Mouse (Mus musculus) CH12.LX (cell line): ENCODE measurements at regions not wholly inside any gene's neighbourhood (a gene's known extent, or its start where the extent isn't known, plus 50 kb on each side); places are given as distances from the start of the nearest gene placed in this dataset.

ENCODE experiments used
- DNase-seq: peaks from one replicate; pipeline ENCODE4 v3.0.0-alpha.2; 2013; ENCODE audit errors: extremely low read depth
- H3K27ac ChIP-seq: 2 replicates; pipeline ENCODE4 v1.5.1; 2012; ENCODE audit warnings: low read depth, mild to moderate bottlenecking, control low read depth, moderate library complexity; ENCODE audit not compliant: insufficient read depth
- H3K27me3 ChIP-seq: replicated peaks from 2 replicates; pipeline ENCODE3; 2012; ENCODE audit warnings: inconsistent platforms
- H3K36me3 ChIP-seq, 2 experiments: replicated peaks in 1 of 2; 2 replicates each; pipeline versions ENCODE3 to v1.6.1; 2012; ENCODE audit warnings: inconsistent platforms in 1 of 2, low read length in 1 of 2, mild to moderate bottlenecking in 1 of 2, mixed read lengths in 1 of 2, moderate library complexity in 1 of 2; ENCODE audit not compliant: control insufficient read depth in 1 of 2, insufficient read depth in 1 of 2
- H3K4me1 ChIP-seq, 2 experiments: 2 replicates each; pipeline ENCODE4 v1.6.1; 2012; ENCODE audit warnings: inconsistent platforms in 1 of 2, moderate library complexity in 1 of 2; ENCODE audit not compliant: insufficient read depth in 2 of 2, control insufficient read depth in 1 of 2
- H3K4me2 ChIP-seq: 2 replicates; pipeline ENCODE4 v1.6.1; 2012; ENCODE audit warnings: low read depth, mild to moderate bottlenecking, control low read depth; ENCODE audit not compliant: poor library complexity, insufficient read depth, severe bottlenecking
- H3K4me3 ChIP-seq, 3 experiments: fragments of 150-350 bp in 1 of 3; sonication (generic) in 1 of 3; replicated peaks in 1 of 3; 2 replicates each; pipeline versions ENCODE3 to v1.5.1; 2011 to 2012; ENCODE audit warnings: low read depth in 2 of 3, low read length in 2 of 3, mild to moderate bottlenecking in 2 of 3, moderate library complexity in 2 of 3, control low read depth in 1 of 3, improper control_type of control experiment in 1 of 3, inconsistent platforms in 1 of 3, mixed read lengths in 1 of 3; ENCODE audit not compliant: poor library complexity in 1 of 3
- H3K79me2 ChIP-seq: replicated peaks from 2 replicates; pipeline ENCODE4 v1.6.1; 2012; ENCODE audit warnings: mild to moderate bottlenecking, moderate library complexity; ENCODE audit not compliant: control insufficient read depth, poor library complexity, insufficient read depth, severe bottlenecking; ENCODE audit errors: extremely low read depth
- H3K9ac ChIP-seq: 2 replicates; pipeline ENCODE4 v1.6.1; 2012; ENCODE audit warnings: low read depth, mild to moderate bottlenecking, control low read depth, moderate library complexity; ENCODE audit not compliant: insufficient read depth
- H3K9me3 ChIP-seq: replicated peaks from 2 replicates; pipeline ENCODE3; 2012; ENCODE audit warnings: low read length, inconsistent platforms, mixed read lengths
- CHD1 ChIP-seq: IDR thresholded peaks from 2 replicates; pipeline ENCODE4 v1.6.1; 2012; ENCODE audit warnings: low read depth, low read length, improper control_type of control experiment, inconsistent platforms
- CTCF ChIP-seq, 2 experiments: IDR thresholded peaks in 1 of 2; conservative IDR thresholded peaks in 1 of 2; 2 replicates each; pipeline ENCODE4 v1.5.1; 2011 to 2012; ENCODE audit warnings: low read depth in 2 of 2, low read length in 2 of 2, improper control_type of control experiment in 1 of 2, inconsistent platforms in 1 of 2, mild to moderate bottlenecking in 1 of 2, moderate library complexity in 1 of 2
- E2F4 ChIP-seq: IDR thresholded peaks from 2 replicates; pipeline ENCODE4 v1.6.1; 2011; ENCODE audit warnings: low read depth, low read length, improper control_type of control experiment; ENCODE audit not compliant: insufficient replicate concordance
- ELF1 ChIP-seq: IDR thresholded peaks from 2 replicates; pipeline ENCODE4 v1.6.1; 2014; ENCODE audit warnings: low read depth, mild to moderate bottlenecking, inconsistent platforms, low read length, improper control_type of control experiment
- EP300 ChIP-seq: IDR thresholded peaks from 2 replicates; pipeline ENCODE4 v1.6.1; 2011; ENCODE audit warnings: low read length, improper control_type of control experiment
- ETS1 ChIP-seq: conservative IDR thresholded peaks from 2 replicates; pipeline ENCODE4 v1.6.1; 2012; ENCODE audit warnings: low read depth, mild to moderate bottlenecking, inconsistent platforms, low read length, improper control_type of control experiment, moderate library complexity
- GABPA ChIP-seq: IDR thresholded peaks from 2 replicates; pipeline ENCODE4 v1.6.1; 2012; ENCODE audit warnings: low read depth, low read length, improper control_type of control experiment, inconsistent platforms; ENCODE audit not compliant: insufficient replicate concordance
- HCFC1 ChIP-seq: IDR thresholded peaks from 2 replicates; pipeline ENCODE4 v1.6.1; 2012; ENCODE audit warnings: low read depth, mild to moderate bottlenecking, inconsistent platforms, low read length, improper control_type of control experiment
- IRF4 ChIP-seq: IDR thresholded peaks from 2 replicates; pipeline ENCODE4 v1.6.1; 2014; ENCODE audit warnings: low read depth, mild to moderate bottlenecking, inconsistent platforms, low read length, improper control_type of control experiment
- JUN ChIP-seq: IDR thresholded peaks from 2 replicates; pipeline ENCODE4 v1.6.1; 2011; ENCODE audit warnings: low read depth, mild to moderate bottlenecking, low read length, improper control_type of control experiment, moderate library complexity; ENCODE audit not compliant: insufficient read depth
- MAFK ChIP-seq: IDR thresholded peaks from 2 replicates; pipeline ENCODE4 v1.6.1; 2011; ENCODE audit warnings: low read length, improper control_type of control experiment; ENCODE audit not compliant: insufficient replicate concordance
- MAX ChIP-seq: IDR thresholded peaks from 2 replicates; pipeline ENCODE4 v1.6.1; 2011; ENCODE audit warnings: low read length, improper control_type of control experiment
- PAX5 ChIP-seq: IDR thresholded peaks from 2 replicates; pipeline ENCODE4 v1.6.1; 2012; ENCODE audit warnings: low read length, inconsistent platforms, mixed read lengths
- POLR2A ChIP-seq: IDR thresholded peaks from 2 replicates; pipeline ENCODE4 v1.6.1; 2011; ENCODE audit warnings: low read depth, mild to moderate bottlenecking, improper control_type of control experiment, low read length
- RCOR1 ChIP-seq: conservative IDR thresholded peaks from 2 replicates; pipeline ENCODE4 v1.6.1; 2012; ENCODE audit warnings: low read depth, mild to moderate bottlenecking, inconsistent platforms, low read length, improper control_type of control experiment
- SMC3 ChIP-seq: IDR thresholded peaks from 2 replicates; pipeline ENCODE4 v1.6.1; 2011; ENCODE audit warnings: low read depth, low read length, improper control_type of control experiment
- TBP ChIP-seq: conservative IDR thresholded peaks from 2 replicates; pipeline ENCODE4 v1.6.1; 2011; ENCODE audit warnings: low read depth, low read length, improper control_type of control experiment
- TCF12 ChIP-seq: IDR thresholded peaks from 2 replicates; pipeline ENCODE4 v1.6.1; 2014; ENCODE audit warnings: low read depth, mild to moderate bottlenecking, inconsistent platforms, low read length, improper control_type of control experiment
- UBTF ChIP-seq: IDR thresholded peaks from 2 replicates; pipeline ENCODE4 v1.6.1; 2012; ENCODE audit warnings: low read depth, mild to moderate bottlenecking, inconsistent platforms, low read length, improper control_type of control experiment, moderate library complexity
- ZKSCAN1 ChIP-seq: IDR thresholded peaks from 2 replicates; pipeline ENCODE4 v1.6.1; 2012; ENCODE audit warnings: low read depth, inconsistent platforms, low read length, improper control_type of control experiment, borderline replicate concordance
- ZNF384 ChIP-seq: IDR thresholded peaks from 2 replicates; pipeline ENCODE4 v1.6.1; 2012; ENCODE audit warnings: low read depth, low read length, improper control_type of control experiment, inconsistent platforms
- dilution Hi-C: fragments of 300-500 bp; cut with MboI; formaldehyde crosslinking; loops from 2 replicates; pipeline ENCODE4 v1.14.3; 2020; ENCODE audit warnings: low sequenced_read_pairs; ENCODE audit not compliant: extremely low pct_unique_long_range_greater_than_20kb, extremely low pct_ligation_motif_present
- in situ Hi-C: fragments of 300-500 bp; cut with MboI; formaldehyde crosslinking; loops from 3 replicates; pipeline ENCODE4 v1.14.3; 2019; ENCODE audit warnings: low sequenced_read_pairs, low pct_ligation_motif_present, low pct_unique_long_range_greater_than_20kb, mixed read lengths

DNA sequence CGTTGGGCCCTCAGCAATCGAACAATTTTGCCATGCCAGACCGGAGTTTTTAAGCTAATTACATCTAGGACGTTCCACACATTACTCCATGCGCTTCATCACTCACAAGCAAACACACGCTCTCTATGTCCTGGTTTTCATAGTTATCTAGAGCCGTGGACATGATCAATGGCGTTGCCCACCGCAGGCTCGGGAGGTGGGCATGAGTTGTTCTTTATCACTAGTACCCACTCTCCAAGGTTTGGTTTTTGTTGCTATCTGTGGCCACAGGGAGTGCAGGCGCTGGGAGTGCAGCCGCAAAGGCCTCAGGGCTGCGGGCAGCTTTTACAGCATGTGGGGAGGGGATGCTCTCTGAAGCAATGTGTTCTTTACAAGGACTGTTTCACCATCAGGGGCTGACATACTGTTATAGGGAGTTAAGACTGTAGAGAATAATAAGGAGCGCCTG, 226.8 kb downstream of the Ankrd50 start:
- peaks cover 5 to 25% of the 10 kb centered on the region in 2 experiments for H3K4me1 ChIP-seq
- H3K9ac ChIP-seq, result no peak overlapping the region
- no peaks in the 10 kb centered on the region for H3K27me3 ChIP-seq
- no peak for DNase-seq
- H3K79me2 ChIP-seq, result no peaks in the 10 kb centered on the region
- H3K9me3 ChIP-seq, result peaks cover 2% of the 10 kb centered on the region
- no peak overlapping the region for H3K27ac ChIP-seq
- no peak for TF ChIP-seq JUN
- no peak for TF ChIP-seq RCOR1
- TF ChIP-seq CTCF (conservative IDR thresholded peaks at IDR 0.05 in 1 of 2, IDR thresholded peaks at IDR 0.05 in 1 of 2; ENCODE audit: low read depth in 2 of 2, low read length in 2 of 2), result no peak
- TF ChIP-seq ZNF384, result no peak
- TF ChIP-seq MAX, result no peak
- no peak for TF ChIP-seq UBTF
- no peak for TF ChIP-seq POLR2A
- TF ChIP-seq ZKSCAN1, result no peak
- no peak for TF ChIP-seq MAFK
- no peak for TF ChIP-seq IRF4
- TF ChIP-seq ELF1, result no peak
- TF ChIP-seq EP300, result no peak
- TF ChIP-seq TBP, result no peak
- TF ChIP-seq, all 38 proteins: peak for 0
- H3K4me2 ChIP-seq, result peak overlapping the region; percentile 76
- H3K4me3 ChIP-seq, result peak overlapping the region in 1 of 3 experiments; percentile 13
- H3K36me3 ChIP-seq, result no peaks in the 10 kb centered on the region
- in situ Hi-C loops (loop anchor here (10.0 kb wide), 1 partner anchor 597 kb away; no protein-coding TSS in a partner anchor), dilution Hi-C loops (no loop called here)

DNA sequence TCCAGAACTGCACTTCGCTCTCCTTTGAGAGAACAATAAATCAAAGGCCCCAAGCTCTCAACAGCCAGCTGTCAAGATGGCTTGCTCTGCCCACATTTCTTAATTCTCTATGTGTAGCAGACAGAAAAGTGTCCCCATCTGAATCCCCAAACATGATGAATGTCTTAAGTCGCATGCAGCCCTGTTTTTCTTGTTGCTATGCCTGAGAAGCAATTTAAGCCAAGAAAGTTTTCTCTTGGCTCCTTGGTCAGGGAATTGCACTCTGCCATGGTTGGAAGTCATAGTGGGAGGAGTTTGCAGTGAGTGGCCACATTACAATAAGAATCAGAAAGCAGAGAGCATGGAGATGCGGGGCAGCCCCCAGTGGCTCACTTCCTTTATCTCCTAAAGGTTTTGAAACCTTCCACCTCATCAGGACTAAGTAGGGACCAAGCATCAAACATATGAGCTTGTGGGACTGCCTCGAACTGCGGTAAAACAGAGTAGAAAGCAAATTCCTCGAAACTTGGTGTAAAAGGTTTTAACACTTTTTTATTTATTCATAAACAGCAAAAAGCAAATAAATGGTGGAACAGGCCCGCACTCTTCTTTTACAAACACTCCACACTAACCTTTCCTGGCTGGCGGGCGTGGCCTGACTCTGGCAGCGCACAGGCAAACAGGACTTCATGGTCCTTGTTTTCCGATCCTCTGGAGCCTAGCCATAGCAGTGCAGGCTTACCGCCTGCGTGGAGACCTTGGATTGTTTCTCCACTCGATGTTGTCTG, 227.4 kb downstream of the Ankrd50 start:
- Histone ChIP-seq H3K27me3 (no peaks in the 10 kb centered on the region), H3K4me3 (peak overlapping the region in 1 of 3 experiments; percentile 13), H3K4me1 (peaks cover 5 to 25% of the 10 kb centered on the region in 2 experiments), H3K4me2 (peak overlapping the region; percentile 76), H3K36me3 (no peaks in the 10 kb centered on the region), H3K9ac (no peak overlapping the region), H3K79me2 (no peaks in the 10 kb centered on the region), H3K27ac (no peak overlapping the region), H3K9me3 (peaks cover 2% of the 10 kb centered on the region)
- dilution Hi-C loops (no loop called here), in situ Hi-C loops (loop anchor here (10.0 kb wide), 1 partner anchor 598 kb away; no protein-coding TSS in a partner anchor)
- DNase-seq, result peak; percentile 74
- TF ChIP-seq E2F4 (no peak), SMC3 (no peak), ETS1 (0 out of 2 replicates have a peak, but pooled peaks have one; percentile 21), GABPA (no peak), ZNF384 (no peak), MAX (no peak), IRF4 (peak; percentile 81), UBTF (no peak), CTCF (conservative IDR thresholded peaks at IDR 0.05 in 1 of 2, IDR thresholded peaks at IDR 0.05 in 1 of 2; ENCODE audit: low read depth in 2 of 2, low read length in 2 of 2) (no peak), CHD1 (no peak), RCOR1 (no peak), TCF12 (no peak), PAX5 (no peak), HCFC1 (no peak), ELF1 (peak; percentile 20; the same call in 1 of the 2 replicates), EP300 (peak; percentile 75)
